ENCODE assay signal across 8 mouse cellular contexts in the genomic region with DNA sequence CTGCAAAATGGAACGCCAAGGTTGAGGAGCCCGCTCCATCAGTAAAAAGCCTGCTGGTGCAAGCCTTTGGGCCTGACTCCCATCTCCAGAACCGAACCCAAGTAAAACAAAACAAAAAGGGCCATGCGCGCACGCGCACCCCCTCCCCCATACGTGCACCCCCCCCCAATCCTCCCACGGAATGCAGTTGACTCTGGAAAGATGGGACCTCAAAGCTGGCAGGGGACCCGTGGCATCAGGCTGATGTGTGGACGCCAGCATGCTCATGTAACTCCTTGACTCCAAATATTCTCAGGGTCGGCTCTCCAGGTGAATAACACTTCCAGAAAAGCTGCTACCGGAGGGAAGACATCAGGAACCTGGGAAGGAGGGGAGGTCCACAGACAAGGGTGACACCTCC.
DNase-seq lines count a peak whose midpoint lies in the region; ATAC-seq and TF ChIP-seq lines count a peak whose summit lies in the region.

No protein-coding gene starts in this region.

- no peaks in the 10 kb centered on the region for H3K36me3 ChIP-seq in midbrain, embryonic 10.5 days
- no peaks in the 10 kb centered on the region for H3K36me3 ChIP-seq in midbrain, embryonic 14.5 days (ENCODE audit: control insufficient read depth, insufficient read depth, low read length)
- no peaks in the 10 kb centered on the region for H3K36me3 ChIP-seq in hindbrain, embryonic 16.5 days (ENCODE audit: control insufficient read depth, insufficient read depth, low read length)
- H3K36me3 ChIP-seq in neural tube, embryonic 14.5 days (ENCODE audit: control insufficient read depth, insufficient read depth, low read length): no peaks in the 10 kb centered on the region

- peaks cover 56% of the 10 kb centered on the region for H3K27me3 ChIP-seq in midbrain, embryonic 10.5 days (ENCODE audit: low read depth, poor library complexity, severe bottlenecking)
- no peaks in the 10 kb centered on the region for H3K27me3 ChIP-seq in midbrain, embryonic 14.5 days (ENCODE audit: control insufficient read depth, insufficient read depth, low read length)
- H3K27me3 ChIP-seq in hindbrain, embryonic 16.5 days (replicated peaks; ENCODE audit: control insufficient read depth, insufficient read depth, low read length): 0 out of 2 replicates have a peak, but pooled peaks cover 2% of the 10 kb centered on the region
- peaks cover 8% of the 10 kb centered on the region; the same call in 1 of the 2 replicates for H3K27me3 ChIP-seq in neural tube, embryonic 14.5 days (ENCODE audit: control insufficient read depth, insufficient read depth, low read length)

- peak overlapping the region; percentile 87 for H3K27ac ChIP-seq in gastrocnemius, adult 2 months
- peak overlapping the region; percentile 38; the same call in 1 of the 2 replicates for H3K27ac ChIP-seq in midbrain, embryonic 10.5 days (replicated peaks)
- no peak overlapping the region for H3K27ac ChIP-seq in midbrain, embryonic 14.5 days (replicated peaks; ENCODE audit: low read depth, low read length)
- no peak overlapping the region for H3K27ac ChIP-seq in hindbrain, embryonic 16.5 days (ENCODE audit: low read depth, low read length)
- no peak overlapping the region for H3K27ac ChIP-seq in neural tube, embryonic 14.5 days (ENCODE audit: low read depth, low read length)

- 77% methylated on average over 13 of the region's 13 CpGs for WGBS in midbrain, embryonic 10.5 days
- 74% methylated on average over 13 of the region's 13 CpGs for WGBS in midbrain, embryonic 14.5 days
- 78% methylated on average over 13 of the region's 13 CpGs for WGBS in hindbrain, embryonic 16.5 days
- WGBS in neural tube, embryonic 14.5 days: 81% methylated on average over 13 of the region's 13 CpGs

- peak; percentile 43 for DNase-seq in gastrocnemius, adult 2 months
- DNase-seq in gastrocnemius, postnatal 4 days (ENCODE audit: low spot score in 2 of 2): no peak
- no peak for DNase-seq in midbrain, embryonic 10.5 days (ENCODE audit: low spot score)
- no peak for DNase-seq in midbrain, embryonic 14.5 days
- no peak for DNase-seq in layer of hippocampus, adult 9-10 months (ENCODE audit: low spot score)
- DNase-seq in right cerebral cortex, postnatal 4 days: no peak

- ATAC-seq in midbrain, embryonic 14.5 days (ENCODE audit: low FRiP score, low TSS enrichment): no peak
- ATAC-seq in hindbrain, embryonic 16.5 days: no peak
- no peak for ATAC-seq in neural tube, embryonic 14.5 days (ENCODE audit: low read depth)

- H3K9ac ChIP-seq in midbrain, embryonic 14.5 days (replicated peaks; ENCODE audit: low read length): no peak overlapping the region
- H3K9ac ChIP-seq in hindbrain, embryonic 16.5 days (ENCODE audit: low read depth, low read length): no peak overlapping the region
- no peak overlapping the region for H3K9ac ChIP-seq in neural tube, embryonic 14.5 days (replicated peaks; ENCODE audit: low read depth, low read length)

- intact Hi-C loops in gastrocnemius, adult 2 months (cut with DNase I): loop anchor here (5.0 to 10.0 kb wide), 3 partner anchors 98 to 253 kb away; partner anchors contain the start of gene Tcf7l2

- H3K4me1 ChIP-seq in midbrain, embryonic 10.5 days: peaks cover 21% of the 10 kb centered on the region
- peaks cover 11% of the 10 kb centered on the region for H3K4me1 ChIP-seq in midbrain, embryonic 14.5 days (ENCODE audit: control insufficient read depth, insufficient read depth, low read length)
- peaks cover 6% of the 10 kb centered on the region; the same call in 1 of the 2 replicates for H3K4me1 ChIP-seq in hindbrain, embryonic 16.5 days (ENCODE audit: control insufficient read depth, insufficient read depth, low read depth, low read length)
- peaks cover 3% of the 10 kb centered on the region; the same call in 1 of the 2 replicates for H3K4me1 ChIP-seq in neural tube, embryonic 14.5 days (ENCODE audit: control insufficient read depth, insufficient read depth, low read length)

- no peaks in the 10 kb centered on the region for H3K9me3 ChIP-seq in midbrain, embryonic 10.5 days (replicated peaks)
- no peaks in the 10 kb centered on the region for H3K9me3 ChIP-seq in midbrain, embryonic 14.5 days (ENCODE audit: control insufficient read depth, low read length)
- no peaks in the 10 kb centered on the region for H3K9me3 ChIP-seq in hindbrain, embryonic 16.5 days (ENCODE audit: control insufficient read depth, low read length)
- no peaks in the 10 kb centered on the region for H3K9me3 ChIP-seq in neural tube, embryonic 14.5 days (ENCODE audit: control insufficient read depth, low read length)

- TF ChIP-seq CTCF in gastrocnemius, adult 2 months (IDR thresholded peaks at IDR 0.05): no peak

- H3K4me2 ChIP-seq in midbrain, embryonic 14.5 days (ENCODE audit: low read length): no peak overlapping the region
- peak overlapping the region; percentile 39; the same call in 1 of the 2 replicates for H3K4me2 ChIP-seq in hindbrain, embryonic 16.5 days (ENCODE audit: low read length)
- H3K4me2 ChIP-seq in neural tube, embryonic 14.5 days (ENCODE audit: low read depth, low read length): 0 out of 2 replicates have a peak overlapping the region, but pooled peaks have one; percentile 20

- H3K4me3 ChIP-seq in gastrocnemius, adult 2 months: peak overlapping the region; percentile 74
- H3K4me3 ChIP-seq in midbrain, embryonic 10.5 days: peak overlapping the region; percentile 42
- H3K4me3 ChIP-seq in midbrain, embryonic 14.5 days (replicated peaks; ENCODE audit: low read depth, low read length): no peak overlapping the region
- H3K4me3 ChIP-seq in hindbrain, embryonic 16.5 days (ENCODE audit: low read length): no peak overlapping the region
- H3K4me3 ChIP-seq in neural tube, embryonic 14.5 days (ENCODE audit: low read depth, low read length): no peak overlapping the region

Comparison
In these comparisons a context has a peak if more than half of its experiments do, and no peak if none do; other contexts are left out.
1. H3K27ac ChIP-seq: peak in gastrocnemius, adult 2 months (single experiment) and midbrain, embryonic 10.5 days (single experiment); none in midbrain, embryonic 14.5 days (single experiment), hindbrain, embryonic 16.5 days (single experiment) and neural tube, embryonic 14.5 days (single experiment).
2. H3K4me3 ChIP-seq: peak in gastrocnemius, adult 2 months (single experiment) and midbrain, embryonic 10.5 days (single experiment); none in midbrain, embryonic 14.5 days (single experiment), hindbrain, embryonic 16.5 days (single experiment) and neural tube, embryonic 14.5 days (single experiment).